Mouse (Mus musculus) forebrain, postnatal 0 days (tissue): Measurements from ENCODE around the gene Arfgef2. TPM values are rescaled to one million over a fixed set of nuclear protein-coding genes. Genes with fewer than 3 reads are reported as not detected.

Experiments
- ATAC-seq: fragments of 200-750 bp; cut with Nextera tagmentation; 2 replicates; pipeline ENCODE4 v1.8.0; 2017; ENCODE audit warnings: mild to moderate bottlenecking, moderate library complexity
- DNase-seq: peaks from one replicate; pipeline ENCODE4 v3.0.0-alpha.2; 2015
- H3K27ac ChIP-seq: fragments of 300-500 bp; sonication (generic); 2 replicates; pipeline ENCODE4 v1.5.1; 2014; ENCODE audit warnings: low read depth, mild to moderate bottlenecking, antibody characterized with exemption, low read length, moderate library complexity, mixed read lengths
- H3K27me3 ChIP-seq: fragments of 300-500 bp; sonication (generic); 2 replicates; pipeline ENCODE4 v1.6.1; 2014; ENCODE audit warnings: mild to moderate bottlenecking, low read length, mixed read lengths; ENCODE audit not compliant: insufficient read depth
- H3K36me3 ChIP-seq: fragments of 300-500 bp; sonication (generic); 2 replicates; pipeline ENCODE4 v1.6.1; 2014; ENCODE audit warnings: mild to moderate bottlenecking, moderate library complexity; ENCODE audit not compliant: insufficient read depth
- H3K4me1 ChIP-seq: fragments of 300-500 bp; sonication (generic); 2 replicates; pipeline ENCODE4 v1.6.1; 2014; ENCODE audit warnings: antibody characterized with exemption; ENCODE audit not compliant: insufficient read depth
- H3K4me2 ChIP-seq: fragments of 300-500 bp; sonication (generic); 2 replicates; pipeline ENCODE4 v1.6.1; 2014; ENCODE audit warnings: low read depth, mild to moderate bottlenecking, moderate library complexity
- H3K4me3 ChIP-seq: fragments of 300-500 bp; sonication (generic); 2 replicates; pipeline ENCODE4 v1.5.1; 2014; ENCODE audit warnings: low read depth, low read length, mixed read lengths
- H3K9ac ChIP-seq: fragments of 300-500 bp; sonication (generic); 2 replicates; pipeline ENCODE4 v1.6.1; 2014; ENCODE audit warnings: mild to moderate bottlenecking
- H3K9me3 ChIP-seq: fragments of 300-500 bp; sonication (generic); 2 replicates; pipeline ENCODE4 v1.6.1; 2016; ENCODE audit warnings: low read length
- CTCF ChIP-seq: sonication (generic); IDR thresholded peaks from 2 replicates; pipeline ENCODE4 v1.5.1; 2016; ENCODE audit warnings: antibody characterized with exemption, control low read depth, low read depth
- WGBS: fragments of 180-500 bp; shearing (Covaris S2); extraction: QIAGEN DNeasy Blood & Tissue Kit; methylation state at CpG from one replicate; pipeline ENCODE4 v1.1.7; 2014; 5-methylcytosine and 5-hydroxymethylcytosine counted together
- polyA plus RNA-seq: library from polyadenylated mRNA; unstranded; fragments of >200 nt; fragmentation: Nextera tagmentation; extraction: Ambion mirVana; gene quantifications from 2 replicates; pipeline ENCODE4 v1.2.1, GENCODE M21; 2015
- total RNA-seq: library from RNA; depleted of rRNA; stranded (reverse); fragments of >200 nt; gene quantifications from 2 replicates; pipeline ENCODE4 v1.2.3, GENCODE M21; 2014

Arfgef2 gene
- total and polyA plus RNA-seq, 2 experiments from 2014 or later = 3.0 to 29.5 TPM

DNA sequence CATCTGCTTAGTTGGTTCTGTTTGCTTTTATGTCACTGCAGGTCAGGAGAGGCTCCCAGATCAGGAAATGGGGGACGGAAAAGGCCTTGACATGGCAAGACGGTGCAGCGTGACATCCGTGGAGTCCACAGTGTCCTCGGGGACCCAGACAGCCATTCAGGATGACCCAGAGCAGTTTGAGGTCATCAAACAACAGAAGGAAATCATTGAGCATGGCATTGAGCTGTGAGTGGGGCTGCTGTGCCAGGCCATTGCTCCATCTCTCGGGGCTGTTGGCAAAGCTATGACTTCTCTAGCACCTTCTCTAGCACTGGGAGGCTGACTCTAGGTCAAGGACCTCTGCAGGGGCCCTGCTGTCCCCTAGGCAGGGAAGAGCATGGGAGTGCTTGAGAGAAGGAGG lies 51.0 kb downstream of the Arfgef2 start:
- H3K9ac ChIP-seq = no peak overlapping the region
- ATAC-seq (no peak), DNase-seq (no peak)
- no peak overlapping the region for H3K4me2 ChIP-seq
- 94% methylated on average over 6 of the region's 6 CpGs for WGBS
- H3K27ac ChIP-seq = no peak overlapping the region
- H3K36me3 ChIP-seq = peaks cover 57% of the 10 kb centered on the region
- no peaks in the 10 kb centered on the region for H3K4me1 ChIP-seq
- TF ChIP-seq CTCF = no peak
- no peak overlapping the region for H3K4me3 ChIP-seq
- no peaks in the 10 kb centered on the region; the same call in 1 of the 2 replicates for H3K9me3 ChIP-seq
- H3K27me3 ChIP-seq = no peaks in the 10 kb centered on the region

DNA sequence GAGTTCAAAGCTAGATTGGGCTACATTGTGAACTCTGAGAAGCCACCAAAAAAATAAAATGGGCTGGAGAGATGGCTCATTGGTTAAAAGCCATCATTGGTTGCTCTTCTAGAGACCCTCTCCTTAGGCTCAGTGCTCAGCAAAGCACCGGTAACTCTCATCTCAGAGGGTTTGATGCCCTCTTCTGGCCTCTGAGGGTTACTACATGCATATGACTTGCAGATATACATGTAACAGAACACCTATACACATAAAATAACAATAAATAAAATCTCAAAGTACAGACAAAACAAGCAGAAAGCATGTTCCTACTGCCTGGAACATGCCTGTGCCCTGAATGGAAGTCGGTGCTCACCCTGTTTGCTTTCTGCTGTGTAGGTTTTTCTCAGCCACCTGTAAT lies 51.7 kb downstream of the Arfgef2 start:
- no peaks in the 10 kb centered on the region for H3K4me1 ChIP-seq
- no peak overlapping the region for H3K4me2 ChIP-seq
- H3K27ac ChIP-seq = no peak overlapping the region
- H3K4me3 ChIP-seq = no peak overlapping the region
- no peaks in the 10 kb centered on the region; the same call in 1 of the 2 replicates for H3K9me3 ChIP-seq
- no peak for ATAC-seq
- WGBS = 94% methylated on average over 2 of the region's 2 CpGs
- H3K27me3 ChIP-seq = no peaks in the 10 kb centered on the region
- peak; percentile 16 for DNase-seq
- H3K36me3 ChIP-seq = peaks cover 57% of the 10 kb centered on the region
- TF ChIP-seq CTCF = no peak
- H3K9ac ChIP-seq = no peak overlapping the region

DNA sequence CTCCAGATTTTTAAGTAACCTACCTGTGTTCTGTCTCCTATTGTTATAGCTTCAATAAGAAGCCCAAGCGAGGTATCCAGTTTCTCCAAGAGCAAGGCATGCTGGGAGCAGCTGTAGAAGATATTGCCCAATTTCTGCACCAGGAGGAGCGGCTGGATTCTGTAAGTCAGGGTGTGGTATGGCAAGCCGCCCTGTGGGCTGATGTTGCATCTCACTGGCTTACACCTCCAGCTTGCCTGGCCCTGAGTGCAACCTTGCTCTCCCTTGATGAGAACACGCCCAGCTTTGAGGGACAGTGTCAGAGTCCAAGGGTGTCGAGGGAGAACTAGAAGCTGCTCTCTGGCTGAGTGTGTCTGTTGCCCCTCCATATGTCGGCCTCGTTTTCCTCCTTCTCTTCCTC lies 53.8 kb downstream of the Arfgef2 start:
- DNase-seq (no peak), ATAC-seq (no peak)
- no peak for TF ChIP-seq CTCF
- Histone ChIP-seq H3K9ac (no peak overlapping the region), H3K36me3 (peaks cover 57% of the 10 kb centered on the region), H3K4me3 (no peak overlapping the region), H3K9me3 (no peaks in the 10 kb centered on the region), H3K4me1 (no peaks in the 10 kb centered on the region), H3K27me3 (no peaks in the 10 kb centered on the region), H3K4me2 (no peak overlapping the region), H3K27ac (no peak overlapping the region)
- WGBS = 87% methylated on average over 7 of the region's 7 CpGs

DNA sequence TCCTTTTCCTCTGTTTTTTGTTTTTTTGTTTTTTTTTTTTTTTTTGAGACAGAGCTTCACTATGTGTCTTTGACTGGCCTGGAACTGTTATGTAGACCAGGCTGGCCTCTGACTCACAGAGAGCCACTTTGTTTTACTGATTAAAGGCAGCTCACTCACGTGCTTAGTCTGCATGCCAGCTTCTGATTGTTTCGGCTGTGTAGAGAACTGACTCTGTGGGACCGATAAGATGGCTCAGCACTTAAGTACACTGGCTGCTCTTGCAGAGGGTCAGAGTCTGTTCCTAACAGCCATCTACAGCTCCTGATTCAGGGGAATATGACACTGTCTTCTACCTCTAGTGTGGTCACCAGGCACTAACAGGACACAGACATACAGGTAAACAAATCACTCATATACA lies 57.1 kb downstream of the Arfgef2 start:
- Histone ChIP-seq H3K36me3 (peaks cover 81% of the 10 kb centered on the region), H3K27me3 (no peaks in the 10 kb centered on the region), H3K4me3 (no peak overlapping the region), H3K4me2 (no peak overlapping the region), H3K4me1 (no peaks in the 10 kb centered on the region), H3K9ac (no peak overlapping the region), H3K27ac (no peak overlapping the region), H3K9me3 (no peaks in the 10 kb centered on the region)
- WGBS = 64% methylated on average over 3 of the region's 3 CpGs
- DNase-seq (no peak), ATAC-seq (no peak)
- no peak for TF ChIP-seq CTCF

DNA sequence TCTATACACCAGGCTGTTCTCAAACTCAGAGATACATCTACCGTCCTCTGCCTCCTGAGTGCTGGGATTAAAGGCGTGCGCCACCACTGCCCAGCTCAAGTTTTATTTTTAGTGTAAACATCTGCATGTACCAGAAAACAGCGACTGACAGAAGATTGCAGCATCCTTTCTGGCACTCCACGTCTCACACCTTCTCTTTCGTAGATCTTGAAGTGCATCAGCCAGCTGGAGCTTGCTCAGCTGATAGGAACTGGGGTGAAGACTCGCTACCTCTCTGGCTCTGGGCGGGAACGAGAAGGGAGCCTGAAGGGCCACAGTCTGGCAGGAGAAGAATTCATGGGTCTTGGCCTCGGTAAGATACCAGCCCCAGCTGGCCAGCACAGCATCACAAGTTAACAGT lies 60.1 kb downstream of the Arfgef2 start:
- 88% methylated on average over 10 of the region's 10 CpGs for WGBS

DNA sequence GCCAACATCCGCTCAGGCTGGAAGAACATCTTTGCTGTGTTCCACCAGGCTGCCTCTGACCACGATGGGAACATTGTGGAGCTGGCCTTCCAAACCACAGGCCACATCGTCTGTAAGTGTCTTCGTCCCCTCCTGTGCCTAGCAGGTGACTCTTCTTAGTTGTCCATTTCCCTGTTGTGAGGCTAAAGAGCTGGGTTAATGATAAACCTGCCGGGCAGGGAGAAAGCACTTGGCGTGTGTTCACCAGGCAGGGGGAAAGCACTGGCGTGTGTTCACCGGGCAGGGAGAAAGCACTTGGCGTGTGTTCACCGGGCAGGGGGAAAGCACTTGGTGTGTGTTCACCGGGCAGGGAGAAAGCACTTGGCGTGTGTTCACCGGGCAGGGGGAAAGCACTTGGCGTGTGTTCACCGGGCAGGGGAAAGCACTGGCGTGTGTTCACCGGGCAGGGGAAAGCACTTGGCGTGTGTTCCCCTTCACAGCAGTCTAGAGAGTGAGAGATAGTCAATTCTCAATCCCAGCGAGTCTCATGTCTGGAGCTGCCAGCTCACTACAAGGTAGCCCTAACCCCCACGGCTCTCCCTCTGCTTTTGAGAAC lies 65.0 kb downstream of the Arfgef2 start:
- TF ChIP-seq CTCF = no peak
- Histone ChIP-seq H3K4me2 (no peak overlapping the region), H3K27ac (no peak overlapping the region), H3K9me3 (no peaks in the 10 kb centered on the region), H3K9ac (no peak overlapping the region), H3K36me3 (peaks cover 78% of the 10 kb centered on the region), H3K4me1 (no peaks in the 10 kb centered on the region), H3K4me3 (no peak overlapping the region), H3K27me3 (no peaks in the 10 kb centered on the region)
- no peak for ATAC-seq
- WGBS = 83% methylated on average over 20 of the region's 20 CpGs
- no peak for DNase-seq

More for the DNA sequence above, 60.1 kb downstream of the Arfgef2 start:
- Histone ChIP-seq H3K9ac (no peak overlapping the region), H3K36me3 (peaks cover 79% of the 10 kb centered on the region), H3K27ac (no peak overlapping the region), H3K27me3 (no peaks in the 10 kb centered on the region), H3K9me3 (no peaks in the 10 kb centered on the region), H3K4me3 (no peak overlapping the region), H3K4me1 (no peaks in the 10 kb centered on the region), H3K4me2 (no peak overlapping the region)
- ATAC-seq (no peak), DNase-seq (no peak)
- no peak for TF ChIP-seq CTCF

DNA sequence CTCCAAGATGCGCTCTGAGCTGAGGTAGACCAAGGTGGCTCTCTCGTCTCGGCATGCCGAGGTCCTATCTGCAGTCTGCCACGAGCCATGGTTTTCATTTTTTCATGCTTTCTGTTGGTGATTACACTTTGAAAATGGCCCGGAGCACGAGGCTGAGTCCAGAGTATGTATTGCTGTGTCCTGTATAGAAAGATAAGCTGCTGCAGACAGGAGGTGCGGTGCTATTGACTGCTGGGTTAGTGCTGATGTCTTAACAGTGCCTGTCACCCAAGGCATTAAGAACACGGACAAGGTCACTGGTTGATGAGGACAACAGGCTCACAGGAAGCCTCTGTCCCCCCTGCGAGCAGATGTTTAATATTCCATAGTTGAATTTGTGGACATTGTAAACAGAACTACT lies 65.5 kb downstream of the Arfgef2 start:
- Histone ChIP-seq H3K4me2 (no peak overlapping the region), H3K4me1 (no peaks in the 10 kb centered on the region), H3K9ac (no peak overlapping the region), H3K27me3 (no peaks in the 10 kb centered on the region), H3K9me3 (no peaks in the 10 kb centered on the region), H3K36me3 (peaks cover 78% of the 10 kb centered on the region), H3K27ac (no peak overlapping the region), H3K4me3 (no peak overlapping the region)
- no peak for TF ChIP-seq CTCF
- 93% methylated on average over 10 of the region's 10 CpGs for WGBS
- DNase-seq (no peak), ATAC-seq (no peak)
